Mouse (Mus musculus): ENCODE data around the gene Smim17.
"Not testable (repeated sequence)": the region's sequence is repeated elsewhere in the genome, so short reads cannot be mapped to it uniquely, and the experiment has no call there.

Gene Smim17

DNA sequence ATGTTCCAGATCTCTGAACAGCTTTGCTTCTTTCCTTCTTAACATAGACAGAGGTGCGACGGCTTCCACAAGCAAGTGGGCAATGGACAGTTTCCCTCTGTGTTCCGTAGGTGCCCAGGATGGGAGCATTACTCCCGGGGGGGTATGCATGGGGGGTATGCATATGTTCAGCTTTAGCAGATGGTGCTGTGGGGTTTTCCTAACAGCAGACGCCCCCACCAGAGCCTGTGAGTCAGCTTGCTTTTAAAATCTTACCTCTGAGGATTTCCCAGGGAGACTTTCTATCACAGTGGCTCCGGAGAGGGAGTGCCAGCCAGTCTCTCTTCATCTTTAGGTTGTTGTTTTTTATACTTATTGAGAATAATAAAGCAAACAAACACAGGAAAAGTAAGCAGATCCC, 21.4 kb downstream of the Smim17 start:
- DNase-seq, result no peak

DNA sequence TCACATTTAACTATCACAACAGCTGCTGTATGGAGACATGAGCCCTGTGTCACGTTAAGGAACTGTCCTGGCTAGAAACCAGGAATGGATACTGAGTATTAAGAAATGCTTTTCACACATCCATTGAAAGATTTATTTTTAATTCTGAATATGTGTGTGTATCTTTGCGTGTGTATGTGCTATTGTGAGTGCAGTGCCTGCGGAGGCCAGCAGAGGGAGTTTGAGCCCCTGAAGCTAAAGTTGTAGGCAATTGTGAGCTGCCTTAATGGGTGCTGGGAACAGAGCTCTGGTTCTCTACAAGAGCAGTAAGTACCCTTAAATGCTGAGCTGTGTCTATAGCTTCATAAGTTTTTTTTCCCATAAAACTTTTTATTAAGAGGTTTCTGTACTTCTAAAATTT, 30.9 kb downstream of the Smim17 start:
- no peak for DNase-seq

DNA sequence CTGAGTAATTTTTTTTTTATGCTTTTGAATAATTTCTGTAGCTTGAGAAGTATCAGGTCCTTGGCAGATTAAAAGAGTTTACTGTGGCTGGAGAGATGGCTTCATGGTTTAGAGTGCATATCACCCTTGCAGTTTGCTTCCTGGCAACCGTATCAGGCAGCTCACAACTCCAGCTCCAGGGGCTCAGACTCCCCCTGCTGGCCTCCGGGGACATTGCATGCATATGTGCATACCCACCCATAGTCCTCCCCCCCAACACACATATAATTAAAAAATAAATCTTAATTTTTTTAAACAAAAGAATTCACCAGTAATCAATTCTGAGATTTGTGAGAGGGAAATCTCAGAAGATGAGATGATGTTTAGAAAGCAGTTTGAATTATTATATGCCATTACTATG, 31.8 kb downstream of the Smim17 start:
- DNase-seq, result peak; percentile 30

DNA sequence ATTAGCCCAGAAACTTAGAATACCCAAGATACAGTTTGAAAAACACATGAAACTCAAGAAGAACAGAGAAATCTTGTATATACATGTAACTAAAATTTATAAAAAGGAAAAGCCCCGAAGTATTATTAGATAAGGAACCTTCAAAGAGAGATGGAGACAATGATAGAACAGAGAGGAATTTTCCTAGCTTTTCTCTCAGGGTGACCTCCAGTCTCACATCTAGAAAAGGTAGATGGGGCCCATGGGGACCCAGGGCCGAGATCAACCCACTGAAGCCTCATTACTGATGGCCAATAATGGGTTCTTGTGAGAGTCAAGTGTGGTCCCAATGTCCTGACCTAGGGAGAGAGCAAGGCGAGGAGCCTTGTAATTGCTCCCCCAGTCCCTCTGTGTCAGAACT, 39.9 kb downstream of the Smim17 start, which contains the start of gene Olfr1344:
Olfr1344 (plus strand) TSS at position 301 of the 400 bp plus-strand sequence.
- DNase-seq, result no peak

DNA sequence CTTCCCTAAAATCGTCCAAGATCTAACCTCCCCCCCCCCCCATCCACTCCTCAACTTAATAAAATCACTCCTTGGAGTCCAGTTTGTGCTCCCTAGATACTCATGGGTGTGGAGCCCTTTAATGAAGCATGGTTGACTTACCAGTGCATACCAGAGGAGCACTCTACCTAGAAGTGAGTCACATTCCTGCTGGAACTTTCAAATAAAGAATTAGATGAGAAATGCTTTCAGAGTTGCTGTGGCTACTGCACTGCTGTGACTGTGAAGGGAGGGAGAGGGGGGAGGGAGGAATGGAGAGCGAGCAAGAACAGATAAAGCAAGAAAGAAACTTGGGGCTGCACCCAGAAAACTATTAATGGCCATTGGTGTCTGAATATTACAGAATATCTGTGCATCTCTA, 42.7 kb downstream of the Smim17 start:
- DNase-seq, result no peak

DNA sequence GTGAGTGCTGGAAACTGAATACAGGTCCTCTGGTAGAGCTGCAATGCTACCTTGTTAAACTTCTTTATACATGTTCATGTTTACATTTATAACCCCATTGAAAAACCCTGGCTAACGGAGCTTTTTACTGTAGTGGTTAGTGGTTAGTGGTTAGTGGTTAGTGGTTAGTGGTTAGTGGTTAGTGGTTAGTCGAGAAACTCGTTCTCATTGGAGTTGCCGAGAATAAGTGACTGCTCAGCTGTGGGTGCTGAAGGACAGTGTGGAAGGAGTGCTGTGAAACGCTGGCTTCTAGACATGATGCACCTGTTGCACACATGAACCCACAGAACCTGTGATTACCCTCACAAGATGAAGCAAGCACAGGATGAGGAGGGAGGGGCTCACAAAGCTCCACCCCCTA, 49.3 kb downstream of the Smim17 start:
- no peak for DNase-seq

DNA sequence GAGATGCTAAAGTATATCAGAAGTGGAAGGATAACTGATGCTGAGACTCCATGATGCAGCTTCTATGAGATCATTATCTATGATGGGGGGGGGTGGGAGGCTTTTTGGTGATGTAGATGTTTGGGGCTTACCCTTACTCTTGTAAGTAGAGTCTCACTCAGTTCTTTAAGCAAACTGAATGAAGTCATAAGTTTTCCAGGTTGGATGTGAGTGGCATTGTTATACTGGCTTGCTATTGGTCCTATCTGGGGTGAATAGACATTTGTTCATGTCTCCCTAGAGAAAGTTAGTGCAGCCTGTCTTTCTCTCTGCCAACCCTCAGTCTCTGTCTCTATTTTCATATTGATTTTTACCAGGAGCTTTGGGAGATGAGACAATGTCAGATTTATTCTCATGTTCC, 57.4 kb downstream of the Smim17 start, which contains the start of gene Olfr1336:
Olfr1336 (plus strand) TSS at position 301 of the 400 bp plus-strand sequence.
- DNase-seq, result no peak

DNA sequence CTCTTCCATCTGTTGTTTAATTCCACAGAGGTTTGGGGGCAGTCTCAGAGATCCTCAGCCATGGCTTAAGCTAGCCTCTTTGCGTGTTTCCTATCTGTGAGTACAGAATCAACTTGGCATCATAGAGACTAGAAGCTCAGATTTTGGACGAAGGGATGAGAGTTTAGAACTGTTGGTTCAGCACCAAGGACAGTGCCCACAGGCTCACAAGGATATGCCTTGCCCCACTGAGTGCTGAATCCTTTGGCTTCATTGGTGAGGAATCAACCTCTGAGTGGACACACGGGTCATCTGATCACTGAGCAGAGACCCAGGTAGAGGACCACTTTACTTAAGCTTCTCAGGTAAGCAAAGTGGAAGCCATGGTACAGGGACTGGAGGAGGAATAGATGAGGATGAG, 57.9 kb downstream of the Smim17 start:
- peak; percentile 1 for DNase-seq

DNA sequence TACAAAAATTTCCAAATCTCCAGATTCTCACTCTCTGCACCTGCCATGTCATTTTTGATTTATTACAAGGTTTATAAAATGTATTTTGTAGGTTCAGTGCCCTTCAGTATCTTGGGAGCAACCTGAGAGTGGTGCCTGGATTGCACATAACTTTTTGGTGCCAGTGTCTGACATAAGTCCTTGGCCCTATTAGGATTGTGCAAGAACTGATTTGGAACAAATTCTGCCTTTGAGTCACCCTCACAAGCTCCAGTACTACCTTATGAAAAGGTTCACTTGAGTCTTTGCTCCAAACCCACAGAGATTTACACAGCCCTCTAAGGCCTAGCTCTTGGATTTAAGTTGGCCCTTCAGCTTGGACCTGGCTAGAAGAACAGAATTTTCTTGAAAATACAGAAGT, 68.4 kb downstream of the Smim17 start, which contains the start of gene Olfr1346:
Olfr1346 (plus strand) TSS at position 151 of the 400 bp plus-strand sequence.
- no peak for DNase-seq

DNA sequence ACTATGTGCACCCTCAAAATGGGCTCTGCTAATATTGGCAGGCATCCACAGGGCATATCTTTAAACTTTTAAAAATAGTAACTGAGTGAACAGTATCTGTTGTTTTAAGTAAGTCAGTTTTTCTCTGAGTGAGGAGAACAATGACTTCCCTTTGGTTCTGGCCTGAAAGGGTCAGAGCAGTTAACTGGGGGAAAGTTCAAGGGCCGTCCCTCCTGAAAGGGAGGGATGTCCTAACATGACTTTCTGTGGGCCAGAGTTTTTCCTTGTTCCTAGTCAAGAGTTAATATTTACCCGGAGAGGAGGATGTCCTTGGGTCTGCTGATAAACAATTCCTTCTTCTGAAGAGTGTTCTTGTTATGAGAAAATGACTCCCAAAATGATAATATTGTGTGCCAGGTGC, 79.1 kb downstream of the Smim17 start:
- DNase-seq, result not testable (repeated sequence)

Data from retina, postnatal 1 day (tissue).